Mouse (Mus musculus) thymus, adult 2 months (tissue): ENCODE results near the gene Oxnad1.

Source experiments
- CTCF ChIP-seq: fragments of 200-500 bp; IDR thresholded peaks from 2 replicates; pipeline ENCODE4 v1.5.1; 2012; ENCODE audit warnings: mild to moderate bottlenecking, control low read depth, low read length, moderate library complexity, borderline replicate concordance; ENCODE audit not compliant: control insufficient read depth, poor library complexity, insufficient read depth; ENCODE audit errors: extremely low read depth
- POLR2A ChIP-seq: fragments of 200-500 bp; IDR thresholded peaks from 2 replicates; pipeline ENCODE4 v1.6.1; 2012; ENCODE audit warnings: mild to moderate bottlenecking, low read length, control low read depth, moderate library complexity; ENCODE audit not compliant: control insufficient read depth, poor library complexity, insufficient read depth; ENCODE audit errors: extremely low read depth

- TF ChIP-seq CTCF = no peak
- TF ChIP-seq POLR2A = no peak
Observed at GRCm38 (mm10) chr14:32055781-32056180, 29.4 kb upstream of the Oxnad1 start.
